Mouse (Mus musculus): ENCODE measurements around the gene Hdac4.

Hdac4 gene

GRCm38 (mm10) chr1:91922235-91923152 lies 273.0 kb downstream of the Hdac4 start:
- no peak for DNase-seq (ENCODE audit: low read depth, low spot score)

- DNase-seq (ENCODE audit: low read depth, low spot score) = no peak
These were observed 273.8 kb downstream of the Hdac4 start for GRCm38 (mm10) chr1:91921702-91922101.

- DNase-seq (ENCODE audit: low read depth, low spot score) = no peak
These were observed 274.2 kb downstream of the Hdac4 start for GRCm38 (mm10) chr1:91921279-91921678.

GRCm38 (mm10) chr1:91920038-91920589 lies 275.4 kb downstream of the Hdac4 start:
- DNase-seq (ENCODE audit: low read depth, low spot score) = peak; percentile 56

- no peak for DNase-seq (ENCODE audit: low read depth, low spot score)
These were observed 277.2 kb downstream of the Hdac4 start for GRCm38 (mm10) chr1:91918257-91918800.

- DNase-seq (ENCODE audit: low read depth, low spot score) = no peak
These were observed 277.9 kb downstream of the Hdac4 start for GRCm38 (mm10) chr1:91917596-91917995.

- DNase-seq (ENCODE audit: low read depth, low spot score) = peak; percentile 81
These were observed 279.5 kb downstream of the Hdac4 start for GRCm38 (mm10) chr1:91915961-91916360.

GRCm38 (mm10) chr1:91914648-91915047 lies 280.9 kb downstream of the Hdac4 start:
- no peak for DNase-seq (ENCODE audit: low read depth, low spot score)

- DNase-seq (ENCODE audit: low read depth, low spot score) = peak; percentile 62
These were observed 281.6 kb downstream of the Hdac4 start for GRCm38 (mm10) chr1:91913850-91914249.

GRCm38 (mm10) chr1:91912227-91913119 lies 283.0 kb downstream of the Hdac4 start:
- DNase-seq (ENCODE audit: low read depth, low spot score) = peak; percentile 33

- DNase-seq (ENCODE audit: low read depth, low spot score) = no peak
These were observed 290.2 kb downstream of the Hdac4 start for GRCm38 (mm10) chr1:91905268-91905667.

GRCm38 (mm10) chr1:91903241-91903981 lies 292.1 kb downstream of the Hdac4 start:
- DNase-seq (ENCODE audit: low read depth, low spot score) = no peak

GRCm38 (mm10) chr1:91897078-91897477 lies 298.4 kb downstream of the Hdac4 start:
- DNase-seq (ENCODE audit: low read depth, low spot score) = no peak

- DNase-seq (ENCODE audit: low read depth, low spot score) = no peak
These were observed 301.2 kb downstream of the Hdac4 start for GRCm38 (mm10) chr1:91894286-91894685.

GRCm38 (mm10) chr1:91893598-91893997 lies 301.9 kb downstream of the Hdac4 start:
- peak; percentile 70 for DNase-seq (ENCODE audit: low read depth, low spot score)

GRCm38 (mm10) chr1:91883115-91883514 lies 312.4 kb downstream of the Hdac4 start:
- no peak for DNase-seq (ENCODE audit: low read depth, low spot score)

- DNase-seq (ENCODE audit: low read depth, low spot score) = no peak
These were observed 314.6 kb downstream of the Hdac4 start for GRCm38 (mm10) chr1:91880899-91881298.

- DNase-seq (ENCODE audit: low read depth, low spot score) = no peak
These were observed 315.3 kb downstream of the Hdac4 start for GRCm38 (mm10) chr1:91880156-91880555.
